Mouse (Mus musculus) MEL (cell line): ENCODE measurements around the gene Omt2b.

Experiments used
- CTCF ChIP-seq, 3 experiments: IDR thresholded peaks in 2 of 3; conservative IDR thresholded peaks in 1 of 3; 2 replicates each; pipeline ENCODE4 v1.5.1; 2011 to 2012; ENCODE audit warnings: low read length in 3 of 3, low read depth in 2 of 3, mild to moderate bottlenecking in 2 of 3, improper control_type of control experiment in 1 of 3, inconsistent platforms in 1 of 3, mixed read lengths in 1 of 3, moderate library complexity in 1 of 3; ENCODE audit not compliant: control insufficient read depth in 1 of 3, insufficient read depth in 1 of 3, poor library complexity in 1 of 3, severe bottlenecking in 1 of 3
- E2F4 ChIP-seq: IDR thresholded peaks from 2 replicates; pipeline ENCODE4 v1.6.1; 2011; ENCODE audit warnings: low read depth, low read length, improper control_type of control experiment, borderline replicate concordance
- EP300 ChIP-seq, 2 experiments: IDR thresholded peaks; 2 replicates each; pipeline ENCODE4 v1.6.1; 2011; ENCODE audit warnings: improper control_type of control experiment in 2 of 2, low read length in 2 of 2, low read depth in 1 of 2, mild to moderate bottlenecking in 1 of 2
- MAFK ChIP-seq: IDR thresholded peaks from 2 replicates; pipeline ENCODE4 v1.6.1; 2011; ENCODE audit warnings: low read depth, mild to moderate bottlenecking, low read length, improper control_type of control experiment, borderline replicate concordance
- MXI1 ChIP-seq: IDR thresholded peaks from 2 replicates; pipeline ENCODE4 v1.6.1; 2011; ENCODE audit warnings: mild to moderate bottlenecking, low read depth, low read length, improper control_type of control experiment
- MYC ChIP-seq: IDR thresholded peaks from 2 replicates; pipeline ENCODE4 v1.6.1; 2011; ENCODE audit warnings: low read depth, mild to moderate bottlenecking, low read length, improper control_type of control experiment, moderate library complexity
- RAD21 ChIP-seq: IDR thresholded peaks from 2 replicates; pipeline ENCODE4 v1.6.1; 2011; ENCODE audit warnings: mild to moderate bottlenecking, low read depth, low read length, improper control_type of control experiment
- UBTF ChIP-seq: IDR thresholded peaks from 2 replicates; pipeline ENCODE4 v1.6.1; 2012; ENCODE audit warnings: low read depth, mild to moderate bottlenecking, inconsistent platforms, low read length, improper control_type of control experiment, moderate library complexity, borderline replicate concordance; ENCODE audit not compliant: insufficient read depth
- ZMIZ1 ChIP-seq: IDR thresholded peaks from 2 replicates; pipeline ENCODE4 v1.6.1; 2012; ENCODE audit warnings: low read depth, mild to moderate bottlenecking, inconsistent platforms, low read length, improper control_type of control experiment, moderate library complexity

DNA sequence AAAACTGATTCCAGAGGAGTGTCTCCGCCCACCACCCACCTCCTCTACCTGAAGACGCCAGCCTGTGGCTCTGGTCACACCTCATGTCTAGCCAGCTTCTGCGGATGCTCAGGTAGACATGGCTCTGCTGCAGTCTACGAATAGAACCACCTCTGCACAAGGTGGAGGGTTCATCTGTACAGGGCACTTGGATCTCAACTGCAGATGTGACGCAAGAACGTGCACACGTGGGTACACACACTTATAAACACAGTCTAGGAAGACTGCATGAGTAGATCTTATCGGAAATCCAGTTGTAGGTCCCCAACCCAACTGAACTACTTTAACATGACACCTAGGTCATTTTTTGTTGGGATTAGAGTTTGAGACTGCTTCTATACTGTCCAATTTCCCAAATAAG lies 28.2 kb downstream of the Omt2b start, which contains the start of gene Gsta2:
- TF ChIP-seq MXI1 (no peak), CTCF (IDR thresholded peaks at IDR 0.05 in 2 of 3, conservative IDR thresholded peaks at IDR 0.05 in 1 of 3; ENCODE audit: control insufficient read depth in 1 of 3, insufficient read depth in 1 of 3, low read depth in 2 of 3, low read length in 3 of 3, poor library complexity in 1 of 3, severe bottlenecking in 1 of 3) (no peak), MYC (no peak), EP300 (IDR thresholded peaks at IDR 0.05; ENCODE audit: low read depth in 1 of 2, low read length in 2 of 2) (no peak), MAFK (no peak), RAD21 (no peak), UBTF (no peak), E2F4 (no peak), ZMIZ1 (no peak)
